Mouse (Mus musculus) urinary bladder, postnatal 36 days (tissue): ENCODE measurements around the gene Ctrc.

Experiments used
- DNase-seq, 2 experiments: peaks; one replicate each; pipeline ENCODE4 v3.0.0; 2022; ENCODE audit warnings: low spot score in 2 of 2, mixed read lengths in 1 of 2

Ctrc gene

DNA sequence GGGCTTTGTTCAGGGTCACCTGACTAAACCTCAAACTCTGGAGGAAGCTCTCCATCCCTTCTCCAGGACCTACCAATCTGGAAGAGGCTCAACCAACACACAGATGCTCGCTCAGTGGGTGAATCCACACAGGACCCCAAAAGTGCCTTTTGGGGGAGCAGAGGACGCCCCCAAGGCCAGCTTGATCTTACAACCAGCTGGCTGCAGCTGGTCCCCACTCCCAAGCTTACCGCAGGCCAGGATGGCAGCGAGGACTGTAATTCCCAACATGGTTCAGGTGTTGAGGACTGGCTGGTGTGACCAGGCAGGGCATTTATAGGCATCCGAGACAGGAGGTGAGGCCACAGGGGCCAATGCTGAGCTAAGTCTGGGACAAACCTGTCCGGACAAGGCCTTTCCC, at the start of gene Ctrc:
Gene Ctrc (minus strand): TSS at position 361 of the 400 bp plus-strand sequence.
- no peak for DNase-seq

DNA sequence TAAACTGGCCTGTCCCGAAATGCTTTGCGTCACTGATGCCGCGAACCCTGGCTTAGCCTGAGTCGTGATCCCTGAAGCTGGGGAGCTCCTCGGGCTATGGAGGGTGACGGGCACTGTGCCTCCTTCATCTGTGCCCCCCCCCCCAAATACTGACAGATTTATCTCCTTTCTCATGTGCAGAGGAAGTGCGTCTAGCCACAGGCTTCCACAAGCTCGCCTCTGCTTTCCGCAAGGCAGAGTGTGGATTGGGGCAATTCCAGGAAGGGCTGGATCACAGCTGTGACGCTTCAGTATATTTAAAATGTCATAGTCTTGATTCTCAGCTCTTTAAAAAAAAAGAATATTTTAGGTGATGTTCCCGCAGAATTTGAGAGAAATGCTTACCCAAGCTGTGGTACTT, 49.6 kb upstream of the Ctrc start:
- DNase-seq: no peak

DNA sequence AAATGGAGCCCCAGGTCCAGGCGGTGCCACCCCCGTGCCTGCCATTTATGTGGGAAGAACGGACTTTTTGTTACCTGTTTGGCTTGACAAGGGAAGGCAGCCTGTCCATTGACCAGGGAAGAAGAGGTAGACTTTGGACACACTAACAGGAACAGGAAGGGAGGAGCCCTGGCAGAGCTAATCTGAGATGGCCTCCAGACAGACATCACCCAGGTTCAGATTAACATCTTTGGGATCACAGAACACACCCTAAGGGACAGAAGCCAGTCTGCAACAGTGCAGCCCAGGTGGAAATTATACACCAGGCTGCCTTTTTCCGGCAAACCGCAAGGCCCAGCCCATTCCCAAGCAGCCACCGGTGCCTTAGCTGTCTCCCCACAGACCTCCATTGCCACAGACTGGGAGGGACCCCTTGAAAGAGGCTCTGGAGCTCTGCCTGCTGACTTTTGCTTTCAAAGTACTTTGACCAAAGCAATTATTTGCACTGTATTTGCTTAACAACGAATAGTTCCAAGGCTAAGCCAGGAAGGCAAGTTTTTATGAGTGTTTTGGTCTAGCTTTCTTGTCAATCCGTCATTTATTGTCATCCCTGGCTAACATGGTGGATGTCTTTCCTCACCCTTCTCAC, 47.1 kb upstream of the Ctrc start:
- DNase-seq: no peak

DNA sequence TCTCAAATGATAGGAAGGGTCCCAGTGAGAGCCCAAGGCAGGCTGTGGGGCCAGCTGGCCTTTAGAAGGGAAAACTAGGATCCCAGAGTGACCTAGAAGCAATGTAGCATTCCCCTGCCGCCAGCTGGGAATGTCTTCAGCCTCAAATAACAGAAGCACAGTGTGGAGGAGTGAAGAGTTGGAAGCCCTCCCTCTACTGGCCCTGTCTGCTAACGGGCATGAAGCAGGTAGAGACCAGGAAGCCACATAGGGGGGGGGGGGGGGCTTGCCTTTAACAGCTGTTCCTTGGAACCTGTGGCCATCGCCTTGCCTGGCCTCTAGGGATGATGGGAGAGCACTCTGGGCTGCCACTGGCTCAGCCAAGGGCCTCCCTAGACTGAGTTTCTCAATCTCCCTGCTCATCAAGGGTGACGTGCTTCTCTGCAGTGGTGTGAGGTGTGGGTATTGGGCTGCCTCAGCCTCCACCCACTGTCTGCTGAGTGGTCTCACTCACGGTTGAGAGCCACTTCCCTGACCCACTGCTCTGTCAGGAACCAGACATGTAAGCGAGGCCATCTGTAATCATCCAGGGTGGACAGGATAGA, 40.3 kb upstream of the Ctrc start:
- no peak for DNase-seq

DNA sequence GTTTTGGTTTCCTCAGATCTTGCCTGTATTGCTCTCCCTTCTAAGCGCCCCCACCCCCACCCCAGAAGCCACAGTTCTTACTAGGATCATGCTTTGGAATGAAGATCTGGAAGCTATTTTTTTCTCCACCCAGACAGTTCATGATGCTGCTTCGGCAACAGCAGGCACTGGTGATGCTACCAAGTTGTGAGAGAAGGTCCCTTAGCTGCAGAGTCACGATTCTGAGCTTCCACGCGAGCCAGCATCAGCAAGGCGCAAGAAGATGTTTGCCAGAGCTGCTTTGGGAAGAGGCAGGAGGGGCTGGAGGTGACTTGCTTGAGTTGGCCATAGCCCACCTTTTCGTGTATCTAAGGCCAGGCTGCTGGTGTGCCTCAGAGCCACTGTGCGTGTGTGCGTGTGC, 39.3 kb upstream of the Ctrc start:
- no peak for DNase-seq

DNA sequence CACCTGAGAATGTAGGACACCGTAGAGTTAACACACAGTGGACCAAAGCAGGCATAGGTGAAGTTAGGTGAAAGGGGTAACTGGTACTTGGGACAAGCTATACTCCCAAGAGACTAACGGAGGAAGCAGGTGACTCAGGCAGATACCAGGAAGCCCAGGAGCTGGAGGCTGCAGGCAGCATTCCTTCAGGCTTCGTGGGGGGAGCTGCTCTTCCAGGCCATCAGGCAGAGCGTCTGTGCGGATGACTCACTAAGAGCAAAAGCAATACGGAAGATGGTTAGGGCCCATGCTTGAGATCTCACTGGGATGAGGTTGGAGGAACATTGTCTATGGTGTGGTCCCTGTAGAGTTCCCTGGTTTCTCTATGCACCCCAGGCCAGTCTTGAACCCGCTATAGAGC, 36.7 kb upstream of the Ctrc start:
- DNase-seq: no peak

DNA sequence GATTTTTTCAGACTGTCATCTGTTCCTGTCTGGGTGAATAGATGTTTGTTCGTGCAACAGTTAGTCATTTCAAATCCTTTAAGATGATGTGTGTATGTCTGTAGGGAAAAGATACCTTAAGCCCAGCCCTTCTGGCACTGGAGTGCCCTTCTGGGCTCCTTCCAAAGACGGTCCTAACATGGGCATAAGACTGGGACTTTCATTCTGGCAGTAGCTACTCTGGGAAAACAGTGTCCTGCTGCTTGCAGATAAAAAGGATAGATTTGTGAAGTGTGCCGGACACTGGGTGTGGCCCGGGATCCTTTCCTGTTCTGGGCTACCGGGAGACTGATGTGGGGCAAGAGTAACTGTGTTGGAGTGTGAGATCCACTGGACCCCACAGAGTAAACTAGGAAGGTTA, 35.8 kb upstream of the Ctrc start:
- DNase-seq: no peak

DNA sequence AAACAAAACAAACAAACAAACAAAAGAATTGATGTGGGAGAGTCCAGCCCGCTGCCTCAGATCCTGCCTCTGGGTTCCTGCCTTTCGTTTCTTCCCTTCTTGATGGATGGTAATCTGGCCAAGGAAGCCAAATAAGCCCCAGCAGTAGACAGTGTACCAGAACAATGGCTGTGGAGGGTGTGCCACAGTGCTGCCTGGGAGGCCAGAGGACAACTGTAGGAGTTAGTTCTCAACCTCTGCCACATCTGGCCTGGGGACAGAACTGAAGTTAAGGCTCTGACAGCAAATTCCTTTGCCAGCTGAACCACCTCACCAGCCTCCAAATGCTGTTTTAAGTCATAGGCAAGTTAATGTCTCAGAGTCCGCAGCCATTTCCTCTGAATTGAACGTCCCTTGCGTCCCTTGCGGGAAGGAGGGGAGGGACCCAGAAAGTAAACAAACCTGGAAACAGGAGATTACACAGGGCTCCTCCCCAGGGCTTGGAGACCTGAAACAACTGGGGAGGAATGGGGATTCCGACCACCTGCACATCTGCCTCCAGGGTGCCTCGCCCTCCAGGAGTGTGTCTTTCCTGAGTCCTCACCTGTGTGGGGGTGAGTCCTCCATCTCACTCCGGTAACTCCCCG, 35.2 kb upstream of the Ctrc start:
- no peak for DNase-seq

DNA sequence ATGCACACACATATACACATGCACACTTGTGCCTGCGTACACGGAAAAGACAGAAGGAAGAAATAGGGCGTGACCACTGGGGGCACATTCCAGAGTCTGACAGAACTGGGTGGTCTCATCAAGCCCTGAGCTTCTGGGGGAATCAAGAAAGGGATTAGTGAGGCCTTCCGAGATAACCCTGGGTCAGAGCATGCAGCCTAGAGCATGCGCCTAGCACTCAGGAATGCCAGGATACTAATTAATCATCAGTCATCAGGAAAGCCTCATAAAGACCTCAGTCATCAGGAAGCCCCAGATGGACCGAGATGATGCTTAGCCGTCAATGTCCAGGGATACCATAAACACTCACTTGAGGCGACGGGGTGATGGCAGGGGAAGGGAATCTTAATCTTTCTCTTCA, 33.7 kb upstream of the Ctrc start:
- no peak for DNase-seq

DNA sequence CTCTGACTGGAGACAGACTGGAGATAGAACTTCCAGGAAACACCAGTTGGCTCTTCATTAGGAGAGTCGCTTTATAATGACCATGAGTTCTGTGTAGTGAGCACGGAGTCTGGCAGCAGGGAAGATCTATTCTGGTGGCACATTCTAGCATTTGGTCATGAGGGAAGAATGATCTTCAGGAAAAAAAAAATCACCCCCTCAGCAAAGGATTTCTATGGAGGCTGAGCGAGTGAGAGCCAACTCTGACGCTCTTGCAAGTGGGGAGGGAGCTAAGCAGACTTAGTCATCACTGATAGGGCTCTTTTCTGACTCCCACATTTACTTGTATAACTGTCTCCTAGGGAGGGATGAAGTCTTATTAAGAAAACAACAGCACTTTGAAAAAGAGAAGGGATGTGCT, 32.9 kb upstream of the Ctrc start:
- DNase-seq: no peak

DNA sequence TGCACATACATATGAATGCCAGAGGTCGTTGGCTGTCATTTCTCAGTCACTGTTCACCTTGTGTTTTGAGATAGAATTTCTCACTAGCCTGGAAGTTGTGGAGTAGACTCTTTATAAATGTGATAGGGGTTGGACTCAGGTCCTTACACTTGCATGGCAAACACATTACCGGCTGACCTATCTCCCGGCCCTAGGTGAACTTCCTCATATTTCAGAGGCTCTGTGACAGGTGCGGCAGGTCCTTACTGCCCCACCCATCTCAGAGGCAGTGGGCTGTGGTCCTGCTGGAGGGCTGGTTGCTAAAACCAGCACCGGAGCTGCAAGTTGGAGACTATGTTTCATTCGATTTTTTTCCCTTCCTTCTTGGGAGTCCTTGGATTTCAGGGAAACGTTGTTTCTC, 32.5 kb upstream of the Ctrc start:
- no peak for DNase-seq

DNA sequence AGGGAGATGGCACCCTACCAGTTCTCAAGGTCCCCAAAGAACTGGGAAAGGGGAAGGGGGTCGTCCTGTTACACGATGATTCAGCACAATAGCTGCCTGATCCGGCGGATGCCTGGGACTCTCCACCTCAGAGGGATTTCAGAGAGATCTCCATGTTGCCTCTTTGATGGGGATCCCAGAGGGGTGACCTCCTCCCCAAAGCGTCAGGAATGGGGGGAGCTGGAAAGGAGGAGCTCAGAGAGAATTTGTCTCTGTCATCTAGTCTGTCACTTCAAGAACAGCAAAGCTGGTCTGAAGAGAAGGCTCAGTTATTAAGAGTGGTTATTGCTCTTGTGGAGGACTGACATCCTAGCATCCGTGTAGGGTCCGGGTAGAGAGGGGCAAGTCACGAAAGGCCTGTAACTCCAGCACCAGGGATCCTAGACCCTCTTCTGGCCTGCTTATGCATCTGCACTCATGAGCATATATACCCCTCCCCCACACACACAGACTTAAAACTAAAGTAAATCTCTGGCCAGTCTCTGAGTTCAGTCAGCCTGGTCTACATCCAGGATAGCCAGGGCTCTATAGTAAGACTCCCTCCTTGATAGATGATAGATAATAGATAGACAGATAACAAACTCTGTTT, 29.4 kb upstream of the Ctrc start:
- no peak for DNase-seq

DNA sequence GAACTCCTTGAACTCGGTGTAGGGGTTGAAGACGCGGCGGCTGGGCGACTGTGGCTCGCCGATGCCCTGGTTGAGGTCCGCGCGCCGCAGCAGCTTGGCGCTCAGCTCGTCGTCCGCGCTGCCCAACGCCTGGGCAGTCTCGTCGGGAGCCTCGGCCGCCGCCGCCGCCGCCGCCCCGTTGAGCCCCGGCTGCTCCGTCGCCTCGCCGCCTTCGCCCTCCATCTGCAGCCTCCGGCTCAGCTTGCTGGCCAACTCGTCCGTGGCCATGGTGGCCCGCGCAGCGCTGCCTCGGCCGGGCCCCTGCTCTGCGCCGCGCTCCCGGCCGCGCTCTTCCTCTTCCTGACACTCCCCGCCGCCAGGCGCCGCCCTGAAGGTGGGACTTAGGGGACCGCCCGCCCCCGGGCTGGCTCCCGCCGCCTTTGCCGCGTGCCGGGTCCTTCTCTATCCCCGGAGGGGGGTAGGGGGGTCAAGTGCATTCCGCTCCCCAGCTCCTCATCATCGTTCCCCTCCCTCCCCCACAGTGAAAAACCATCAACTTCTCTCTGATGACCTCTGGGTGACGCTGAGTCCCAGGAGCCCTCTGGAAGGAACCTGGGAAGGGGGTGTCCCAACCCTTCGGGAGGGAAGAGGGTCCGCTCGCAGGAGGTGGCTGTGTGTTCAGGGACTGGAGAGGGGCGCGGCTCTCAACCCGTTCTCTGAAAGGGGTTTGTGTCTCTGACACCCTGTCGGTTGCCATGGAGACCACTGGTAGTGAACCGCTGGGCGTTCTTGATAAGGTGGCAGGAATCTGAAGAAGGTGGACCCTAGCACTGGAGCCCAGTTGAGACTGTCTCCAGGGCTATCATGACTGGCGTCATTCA, 28.7 kb upstream of the Ctrc start, which contains the start of gene Efhd2:
Gene Efhd2 (minus strand): TSS at position 320 of the 860 bp plus-strand sequence.
- peak; percentile 77 to 83 for DNase-seq

DNA sequence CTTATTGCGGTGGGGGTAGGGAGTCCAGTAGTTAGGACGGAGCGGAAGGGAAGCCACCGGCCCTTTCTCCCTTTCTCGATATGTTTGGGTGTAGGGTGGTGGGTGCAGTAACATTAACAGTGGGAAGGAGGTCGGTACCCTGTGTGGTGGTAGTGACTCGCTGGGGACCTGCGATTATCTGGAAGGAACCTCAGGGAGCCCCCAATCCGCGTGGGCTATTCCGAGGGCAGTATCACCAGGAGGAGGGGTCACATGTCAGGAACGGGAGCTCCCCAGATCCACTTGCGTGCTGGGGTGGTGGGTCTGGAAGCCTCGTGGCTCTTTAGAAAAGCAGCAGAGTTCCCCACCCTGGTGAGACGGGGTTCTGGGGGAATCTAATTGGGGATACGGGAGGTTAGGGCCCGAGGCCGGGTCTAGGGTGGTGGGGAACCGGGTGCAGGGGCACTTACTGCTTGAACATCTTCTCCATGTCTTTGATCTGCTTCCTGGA, 28.0 kb upstream of the Ctrc start:
- no peak for DNase-seq

DNA sequence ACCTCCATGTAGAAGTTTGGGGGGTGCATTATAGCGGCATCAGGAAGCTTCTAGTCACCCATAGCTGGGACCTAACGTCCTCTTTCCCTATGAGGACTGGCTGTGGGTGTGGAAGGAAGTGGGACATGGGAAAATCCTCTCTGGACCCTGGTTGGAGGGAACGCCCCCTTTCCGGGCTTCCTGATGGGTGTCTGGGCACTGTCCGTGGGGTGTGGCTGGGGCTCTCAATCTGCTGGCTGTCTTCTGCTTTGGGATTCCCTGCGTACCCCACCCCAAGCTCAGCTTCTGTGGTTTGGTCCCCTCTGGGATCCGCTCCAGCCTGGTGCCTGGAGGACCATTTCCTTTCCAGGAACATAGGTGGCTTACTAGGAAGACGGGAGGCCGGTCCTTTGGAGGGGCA, 26.8 kb upstream of the Ctrc start:
- no peak for DNase-seq

DNA sequence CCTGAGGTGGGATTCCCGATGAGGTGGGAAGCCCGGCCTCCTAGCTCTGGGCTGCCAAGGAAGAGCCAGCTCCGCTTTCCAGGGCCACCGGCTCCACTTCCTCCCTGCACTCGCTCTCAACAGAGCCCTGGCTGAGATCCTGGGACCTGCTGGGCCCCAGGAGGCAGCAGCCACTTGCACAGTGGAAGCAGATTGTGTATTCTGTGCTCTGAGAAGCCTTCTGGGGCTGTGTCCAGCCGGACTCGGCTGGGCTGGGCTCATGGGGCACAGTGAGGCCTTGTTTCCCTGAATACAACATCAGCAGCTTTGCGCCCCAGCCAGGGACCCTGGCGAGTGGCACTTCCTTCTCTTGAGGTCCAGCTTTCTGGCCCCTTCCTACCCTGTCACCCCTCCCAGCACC, 25.8 kb upstream of the Ctrc start:
- DNase-seq: no peak

DNA sequence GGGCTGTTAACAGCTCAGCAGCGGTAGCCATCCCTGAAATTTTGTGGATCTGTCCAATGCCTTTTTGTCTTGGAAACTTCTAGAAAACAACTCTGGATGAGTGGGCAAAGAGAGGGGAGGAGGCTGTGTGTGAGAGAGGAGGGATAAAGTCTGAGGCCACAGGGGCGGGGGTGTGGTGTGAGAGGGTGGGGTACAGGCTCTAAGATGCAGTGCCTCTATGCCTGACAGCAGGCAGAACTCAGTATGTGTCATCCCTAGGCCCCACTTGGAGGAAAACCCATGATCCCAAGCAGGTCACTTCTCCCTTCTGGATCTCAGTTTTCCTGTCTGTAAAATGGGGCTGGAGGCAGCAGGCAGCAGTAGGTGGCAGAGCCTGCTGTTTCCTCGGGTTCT, 25.2 kb upstream of the Ctrc start:
- no peak for DNase-seq

DNA sequence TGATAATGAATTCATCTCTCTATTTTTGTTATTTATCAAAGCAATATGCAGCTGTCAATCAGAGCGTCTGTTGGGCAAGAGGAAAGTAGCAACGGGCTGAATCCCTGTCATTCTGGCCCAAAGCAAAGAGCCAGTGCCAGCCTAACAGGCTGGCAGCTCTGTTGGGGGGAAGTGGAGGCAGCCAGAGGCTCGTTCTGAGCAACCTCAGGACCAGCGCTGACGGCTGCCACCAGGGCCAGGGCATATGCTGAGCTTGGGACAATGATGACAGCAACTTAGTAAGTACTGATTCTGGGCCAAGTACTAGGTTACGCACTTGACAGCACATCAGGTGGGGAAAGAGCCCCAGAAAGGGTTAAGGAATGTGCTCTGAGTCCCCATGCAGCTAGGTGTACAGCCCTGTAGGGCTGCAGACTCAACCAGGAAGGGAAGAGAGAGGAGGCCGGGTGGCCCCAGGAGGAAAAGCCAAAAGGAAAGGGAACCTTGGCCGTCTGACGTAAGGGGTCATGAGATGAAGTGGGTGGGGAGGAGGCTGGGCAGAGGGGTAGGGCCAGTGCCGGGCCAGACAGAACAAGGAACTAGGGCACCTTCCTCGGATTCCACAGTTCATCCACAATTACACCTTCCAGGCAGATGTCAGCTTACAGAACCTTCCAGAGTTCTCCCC, 24.6 kb upstream of the Ctrc start:
- DNase-seq: no peak

DNA sequence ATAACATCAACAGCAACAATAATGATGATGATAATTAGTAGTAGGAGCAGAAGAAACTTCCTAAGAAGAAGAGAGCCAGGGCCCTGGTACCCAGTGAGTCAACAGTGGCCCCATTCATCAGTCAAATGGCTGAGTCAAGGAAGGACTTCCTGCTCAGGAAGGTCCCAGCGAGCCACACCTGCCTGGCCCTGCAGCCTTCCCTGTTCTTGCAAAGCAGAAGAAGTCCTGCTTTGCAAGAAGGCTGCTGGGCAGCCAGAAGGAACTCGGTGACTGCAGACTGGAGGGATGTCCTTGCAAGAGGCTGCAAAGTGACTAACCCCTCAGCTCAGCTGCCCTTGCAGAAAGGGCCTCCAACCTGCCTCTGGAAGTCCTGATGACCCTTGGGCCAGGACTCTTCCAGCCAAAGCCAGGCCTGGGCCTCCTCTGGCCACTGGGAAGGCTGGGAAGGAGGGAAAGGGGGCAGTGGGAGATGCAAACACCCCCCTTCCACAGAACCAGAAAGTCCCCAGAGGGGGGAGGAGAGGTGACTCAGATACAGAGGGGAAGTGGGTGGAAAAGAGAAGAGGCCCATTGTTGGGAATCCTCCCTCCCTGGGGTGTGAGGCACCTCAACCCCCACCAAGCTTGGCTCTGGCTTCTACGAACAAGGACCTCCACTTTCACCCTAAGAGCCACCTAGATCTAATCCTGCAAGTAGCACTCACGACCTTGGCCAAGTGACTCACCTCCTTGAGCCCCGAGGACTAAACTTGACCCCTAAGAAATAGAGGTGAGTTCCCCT, 23.5 kb upstream of the Ctrc start:
- DNase-seq: no peak

DNA sequence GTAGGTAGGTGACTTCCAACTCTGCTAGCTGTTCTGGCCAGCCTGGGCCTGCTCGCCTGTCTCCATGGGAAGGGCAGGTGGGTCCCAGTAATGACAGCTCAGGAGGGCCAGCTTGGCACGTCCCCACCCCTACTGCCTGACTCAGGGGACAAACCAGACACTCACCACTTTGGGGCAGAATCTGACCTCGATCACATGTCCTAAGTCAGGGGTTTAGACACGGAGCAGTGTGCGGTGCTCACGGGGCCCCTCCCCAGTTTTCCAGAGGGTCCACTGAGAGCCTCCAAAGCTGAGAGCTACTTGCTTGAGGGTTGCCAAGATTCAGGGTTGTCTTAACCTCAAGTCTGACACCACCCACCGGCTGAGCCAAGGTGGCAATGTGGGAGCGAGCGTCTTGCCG, 21.9 kb upstream of the Ctrc start:
- DNase-seq: no peak

DNA sequence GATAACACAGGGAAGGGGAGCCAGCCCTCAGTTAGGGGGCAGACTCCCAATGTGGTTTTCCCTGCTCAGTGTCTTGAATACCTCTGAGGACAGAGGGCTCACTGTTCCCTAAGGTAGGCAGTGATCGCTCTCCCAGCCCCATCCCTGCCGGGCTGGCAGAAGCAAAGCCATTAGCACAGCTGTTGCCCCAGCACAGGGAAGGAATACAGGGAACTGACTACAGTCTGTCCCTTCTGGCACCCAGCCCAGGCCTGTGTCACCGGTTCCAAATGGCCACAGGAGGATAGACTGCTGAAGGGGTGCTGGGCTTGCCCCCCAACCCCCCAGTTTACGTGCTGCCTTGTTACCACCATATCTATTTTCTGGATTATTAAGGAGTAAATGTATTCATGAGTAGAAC, 21.3 kb upstream of the Ctrc start:
- peak in 1 of 2 experiments; percentile 47 for DNase-seq
